Mouse (Mus musculus): ENCODE measurements around the gene Vipas39.
A peak's percentile ranks its signal among the peaks of the same experiment; 100 is the strongest.
"Not testable (repeated sequence)": the region's sequence is repeated elsewhere in the genome, so short reads cannot be mapped to it uniquely, and the experiment has no call there.

Gene Vipas39

DNA sequence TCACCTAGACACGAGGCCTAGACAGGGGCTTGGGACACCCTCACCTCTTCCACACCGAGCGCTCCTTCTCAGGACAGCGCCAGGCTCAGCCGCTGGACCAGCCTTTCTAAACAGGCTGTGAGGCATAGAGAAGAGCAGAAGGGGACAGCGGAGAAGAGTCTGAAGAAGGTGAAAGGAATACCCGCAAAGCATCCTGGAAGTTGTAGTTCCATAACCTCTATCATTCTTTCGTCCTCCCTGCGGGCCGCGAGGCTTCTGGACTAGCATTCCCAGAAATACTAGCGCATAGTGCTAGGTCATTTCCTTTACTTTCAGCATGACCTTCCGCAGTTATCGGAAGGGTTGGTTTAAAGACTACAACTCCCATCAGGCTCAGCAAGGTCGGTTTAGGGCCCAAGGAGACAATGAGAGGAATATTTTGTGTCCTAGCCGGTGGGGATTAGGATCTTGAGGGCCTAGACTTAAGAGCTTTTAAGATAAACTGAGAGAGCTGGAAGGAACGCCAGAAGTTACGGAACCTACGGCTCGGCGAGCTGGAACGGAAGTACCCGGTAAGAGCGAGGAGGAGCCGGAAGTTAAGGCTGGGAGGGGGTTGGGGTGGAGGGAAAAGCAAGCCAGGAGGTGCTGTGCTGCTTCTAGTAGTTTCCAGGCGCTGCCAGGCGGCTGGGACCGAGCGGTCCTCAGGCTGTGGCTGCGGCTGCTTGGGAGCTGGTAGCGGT, at the start of gene Vipas39, which contains the start of gene Ahsa1:
Vipas39 (minus strand) TSS at position 149 of the 719 bp plus-strand sequence.
Ahsa1 (plus strand) TSS at position 372 of the 719 bp plus-strand sequence.
- peak; percentile 99 for DNase-seq (ENCODE audit: extremely low read depth, low read depth)

DNA sequence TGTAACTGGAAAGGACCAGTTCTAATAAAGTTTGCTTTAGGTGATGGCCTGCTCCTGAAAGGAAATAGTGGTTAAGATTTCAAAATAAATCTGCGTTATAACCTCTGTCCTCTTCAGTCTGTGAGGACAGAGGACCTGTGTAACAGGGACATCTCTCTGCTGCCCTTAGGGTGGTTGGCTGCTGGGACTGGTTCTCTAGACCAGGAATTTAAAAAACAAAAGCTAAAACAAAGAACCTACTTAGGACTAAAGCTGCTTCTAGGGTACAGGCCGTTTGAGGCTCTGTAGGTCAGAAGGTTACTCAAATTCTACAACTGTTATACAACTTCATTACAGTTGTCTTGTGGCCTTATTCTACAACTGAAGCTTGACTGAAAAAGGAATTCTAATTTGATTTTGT, 47.0 kb upstream of the Vipas39 start:
- DNase-seq (ENCODE audit: extremely low read depth, low read depth): no peak

DNA sequence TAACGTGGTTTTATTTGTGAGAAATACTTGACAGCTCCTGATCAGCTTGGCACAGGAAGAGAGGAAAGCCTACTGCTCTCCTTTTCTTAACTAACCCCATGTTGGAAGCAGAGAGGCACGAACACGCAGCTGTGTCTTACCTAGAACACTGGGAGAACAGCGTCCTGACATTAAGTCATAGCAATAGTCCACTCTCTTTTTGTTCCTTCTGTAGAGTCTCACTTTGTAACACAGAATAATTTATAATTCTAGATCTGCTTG, 40.5 kb upstream of the Vipas39 start:
- DNase-seq (ENCODE audit: extremely low read depth, low read depth): not testable (repeated sequence)

DNA sequence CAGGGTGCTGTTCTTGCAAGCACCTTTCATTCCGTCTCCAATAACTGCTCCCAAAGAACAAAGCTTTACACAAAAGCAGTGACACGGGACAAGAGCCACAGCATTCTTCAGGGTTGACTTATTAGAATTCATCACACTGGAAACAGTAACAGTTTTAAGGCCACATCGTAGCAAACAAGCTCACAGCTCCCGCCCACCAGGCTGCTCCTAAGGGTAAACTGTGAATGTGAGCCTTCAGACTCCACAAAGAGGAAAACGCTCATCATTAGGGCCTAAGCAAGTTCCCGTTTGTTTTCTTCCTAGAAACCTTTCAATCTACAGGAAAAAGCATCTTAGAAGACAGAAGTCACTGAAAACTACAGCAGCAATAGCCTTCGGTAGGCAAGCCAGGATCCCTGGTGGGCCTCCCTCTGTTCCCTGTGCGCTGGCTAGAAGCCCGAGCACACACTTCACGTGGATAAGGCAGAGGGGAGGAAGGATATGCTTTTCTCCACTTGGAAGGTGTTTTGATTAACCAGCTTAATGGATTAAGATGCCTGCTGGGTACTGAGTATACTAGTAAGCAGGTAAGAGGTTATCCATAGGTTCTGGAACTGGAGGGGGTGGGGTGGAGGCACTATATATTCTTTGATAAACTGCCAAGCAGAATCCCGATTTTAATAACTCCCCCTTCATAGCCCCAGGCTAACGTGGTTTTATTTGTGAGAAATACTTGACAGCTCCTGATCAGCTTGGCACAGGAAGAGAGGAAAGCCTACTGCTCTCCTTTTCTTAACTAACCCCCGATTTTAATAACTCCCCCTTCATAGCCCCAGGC, 39.9 kb upstream of the Vipas39 start:
- DNase-seq (ENCODE audit: extremely low read depth, low read depth): no peak

DNA sequence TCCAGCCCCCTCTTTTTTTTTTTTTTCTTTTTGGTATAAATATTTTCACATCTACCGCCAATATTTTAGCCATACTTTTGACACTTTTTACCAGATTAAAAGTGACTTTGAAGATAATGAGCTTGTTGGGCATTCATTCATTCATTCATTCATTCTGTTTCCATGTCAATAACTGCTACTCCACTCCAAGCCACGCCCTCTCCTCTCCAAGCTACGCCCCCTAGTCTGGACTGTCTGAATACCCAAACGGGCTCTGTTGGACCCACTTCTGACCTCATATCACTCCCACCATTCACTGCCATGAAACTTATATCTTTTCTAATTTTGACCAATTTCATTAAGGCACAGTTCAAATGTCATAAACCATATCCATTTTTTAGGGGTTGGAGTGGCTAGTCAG, 35.1 kb upstream of the Vipas39 start:
- DNase-seq (ENCODE audit: extremely low read depth, low read depth): no peak

DNA sequence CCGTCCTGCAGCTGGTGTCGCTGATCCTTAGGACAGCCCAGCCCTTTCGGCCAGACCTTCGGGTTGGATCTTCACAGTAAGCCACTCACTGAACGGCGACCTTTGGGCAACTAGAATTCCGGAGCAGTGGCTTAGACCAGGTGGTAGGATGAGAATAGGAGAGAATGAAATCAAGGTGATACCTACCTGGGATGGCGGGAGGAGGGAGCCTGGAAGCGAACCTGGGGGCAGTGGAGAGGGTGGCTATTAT, 34.3 kb upstream of the Vipas39 start:
- DNase-seq (ENCODE audit: extremely low read depth, low read depth): no peak

DNA sequence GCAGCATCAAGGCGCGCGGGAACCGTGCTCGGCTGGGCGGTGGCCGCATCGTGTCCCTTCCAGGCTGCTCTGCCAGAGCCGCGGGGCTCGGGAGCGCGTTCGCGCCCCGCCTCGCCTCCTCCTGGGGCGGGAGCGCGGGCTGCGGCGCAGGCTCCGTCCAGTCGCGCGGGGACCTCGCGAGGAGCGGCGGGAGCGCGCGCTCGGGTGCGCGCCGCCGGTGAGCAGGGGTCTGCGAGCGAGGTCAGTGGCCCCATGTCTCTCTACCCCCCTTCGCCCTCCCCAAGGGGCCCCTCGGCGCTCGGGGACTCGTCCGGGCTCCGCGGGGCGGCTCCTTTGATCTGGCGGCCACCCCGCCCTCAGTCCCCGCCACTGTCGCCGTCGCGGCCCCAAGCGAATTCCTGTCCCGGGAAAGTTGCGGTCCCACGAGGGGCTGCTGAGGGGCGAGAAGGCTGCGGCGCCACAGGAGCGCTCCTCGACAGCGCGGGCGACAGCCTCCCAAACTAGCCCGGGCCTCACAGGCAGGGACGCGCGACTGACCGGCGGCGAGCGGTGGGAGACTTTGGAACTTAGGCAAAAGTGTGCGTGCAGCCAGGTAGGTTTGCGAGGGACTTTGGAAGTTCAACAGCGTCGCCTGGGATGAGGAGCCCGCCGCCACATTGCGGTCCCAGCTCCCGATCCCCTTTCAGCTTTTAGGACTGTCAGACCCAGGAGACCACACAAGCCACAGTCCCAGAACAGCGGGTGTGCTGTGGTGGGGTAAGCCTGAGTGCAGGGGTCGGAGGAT, 33.8 kb upstream of the Vipas39 start, which contains the start of gene Ism2:
Ism2 (minus strand) TSS at position 49 of the 784 bp plus-strand sequence.
- DNase-seq (ENCODE audit: extremely low read depth, low read depth): no peak

DNA sequence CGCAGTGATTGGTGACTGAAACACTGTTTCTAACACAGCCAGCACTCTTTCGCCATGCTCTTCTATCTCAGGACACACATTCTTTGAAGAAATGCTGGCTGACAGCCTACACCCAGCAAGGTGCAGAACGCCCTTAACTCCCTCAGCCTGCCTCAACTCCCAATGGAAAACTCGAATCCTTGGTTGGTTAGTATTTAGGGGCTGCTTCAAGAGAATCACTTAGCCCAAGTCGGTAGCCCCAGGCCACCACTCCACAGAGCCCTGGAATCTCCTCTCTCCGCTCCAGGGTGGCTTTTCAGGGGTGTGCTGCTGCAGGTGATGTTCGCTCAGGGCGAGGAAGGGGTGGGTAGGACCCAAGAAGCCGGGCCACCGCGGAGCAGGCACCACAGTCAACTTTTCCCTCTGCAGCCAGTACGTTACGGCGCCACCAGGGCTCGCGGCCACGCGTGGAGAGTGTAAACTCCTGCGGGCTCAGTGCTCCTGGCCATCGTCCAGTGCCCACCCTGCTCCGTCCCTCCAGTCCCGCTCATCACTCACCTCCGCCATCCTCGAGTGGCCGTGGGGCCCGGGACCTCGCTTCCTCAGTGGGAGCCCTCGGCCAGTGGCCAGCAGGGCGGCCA, 33.1 kb upstream of the Vipas39 start:
- DNase-seq (ENCODE audit: extremely low read depth, low read depth): no peak

DNA sequence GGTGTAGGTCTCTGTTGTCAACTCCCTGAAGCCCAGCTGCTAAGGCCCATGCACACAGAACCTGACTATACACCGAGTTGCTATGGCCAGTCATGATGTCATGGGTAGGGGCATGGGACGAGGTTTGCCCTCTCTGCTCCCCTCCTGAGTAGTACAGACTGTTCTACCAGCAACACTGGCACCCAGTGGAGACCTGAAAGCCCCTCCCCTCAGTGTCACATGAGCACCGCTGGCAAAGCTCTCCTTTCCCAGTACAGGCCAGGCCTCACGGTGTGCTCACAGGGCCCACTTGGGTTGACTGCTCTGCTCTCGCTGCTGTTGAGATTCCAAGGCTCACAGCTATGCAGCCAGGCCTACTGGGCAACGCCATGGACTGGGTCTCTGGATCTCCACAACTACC, 27.9 kb upstream of the Vipas39 start:
- DNase-seq (ENCODE audit: extremely low read depth, low read depth): no peak

DNA sequence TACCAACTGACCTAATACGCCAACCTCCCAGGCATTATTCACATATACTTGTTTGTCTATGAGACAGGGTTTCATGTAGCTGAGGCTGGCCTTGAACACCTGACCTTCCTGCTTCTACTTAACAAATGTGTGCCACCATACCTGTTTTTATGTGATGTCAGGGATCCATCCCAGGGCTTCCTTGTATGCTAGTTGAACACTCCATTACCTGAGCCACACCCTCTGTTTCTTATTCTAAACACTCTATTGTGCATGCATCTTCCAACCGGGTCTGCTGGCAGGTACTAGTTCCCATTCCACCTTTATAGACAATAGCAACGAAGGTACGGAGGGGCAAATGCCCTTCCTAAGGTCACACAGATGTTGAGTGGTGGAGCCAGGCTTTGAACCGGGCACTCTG, 23.0 kb upstream of the Vipas39 start:
- DNase-seq (ENCODE audit: extremely low read depth, low read depth): no peak

DNA sequence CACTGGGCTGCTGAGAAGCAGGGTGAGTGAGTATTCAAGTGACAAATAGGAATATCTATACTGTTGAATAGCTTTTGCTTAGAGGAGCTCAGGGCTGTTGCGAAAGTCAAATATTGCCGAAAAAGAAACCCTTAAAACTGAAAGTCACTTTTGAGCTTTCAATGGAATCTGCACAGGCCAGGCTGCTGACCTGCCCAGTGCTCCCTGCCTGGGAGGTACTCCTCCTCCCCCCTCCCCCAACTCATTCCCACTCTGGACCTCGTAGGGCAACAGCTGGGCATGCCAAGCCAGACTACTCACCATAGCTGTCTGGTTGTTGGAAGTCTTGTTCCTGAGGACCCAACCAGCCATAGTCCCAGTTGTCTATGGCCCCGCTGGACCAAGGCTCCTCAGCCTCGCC, 18.7 kb upstream of the Vipas39 start:
- DNase-seq (ENCODE audit: extremely low read depth, low read depth): no peak

DNA sequence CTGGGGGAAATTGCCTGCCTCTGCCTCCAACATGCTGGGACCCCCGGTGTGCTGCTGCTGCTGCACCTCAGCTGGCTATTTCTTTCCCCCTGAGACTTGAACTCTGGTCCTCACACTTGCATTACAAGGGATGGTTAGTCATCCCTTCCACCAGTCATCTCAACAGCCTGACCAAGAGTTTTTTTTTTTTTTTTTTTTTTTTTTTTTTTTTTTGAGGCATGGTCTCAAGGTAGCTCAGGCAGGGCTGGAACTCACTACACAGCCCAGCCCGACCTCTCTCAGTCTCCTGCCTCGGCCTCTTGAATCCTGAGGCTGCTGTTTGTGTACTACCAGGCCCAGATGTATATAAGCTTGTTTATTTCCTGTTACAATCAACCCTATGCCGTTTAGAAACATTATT, 18.2 kb upstream of the Vipas39 start:
- DNase-seq (ENCODE audit: extremely low read depth, low read depth): no peak

DNA sequence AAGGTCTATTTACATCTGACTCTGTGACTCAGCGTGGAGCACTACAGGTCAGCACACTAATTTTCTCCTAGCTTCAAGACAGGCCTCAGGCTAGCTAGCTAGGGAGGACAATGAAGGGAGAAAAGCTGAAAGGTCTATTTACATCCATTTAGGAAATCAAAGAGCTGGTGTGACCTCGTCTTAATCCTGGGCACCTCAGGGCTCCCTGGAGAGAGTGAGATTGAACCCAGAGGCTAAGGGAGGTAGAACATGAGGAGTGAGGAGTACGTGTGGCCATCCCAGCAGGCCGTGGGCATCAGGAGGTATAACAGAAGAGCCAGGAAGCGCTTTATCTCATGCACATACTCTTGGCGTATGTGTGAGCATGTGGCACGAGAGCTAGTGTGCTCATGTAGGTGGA, 17.6 kb upstream of the Vipas39 start:
- no peak for DNase-seq (ENCODE audit: extremely low read depth, low read depth)

DNA sequence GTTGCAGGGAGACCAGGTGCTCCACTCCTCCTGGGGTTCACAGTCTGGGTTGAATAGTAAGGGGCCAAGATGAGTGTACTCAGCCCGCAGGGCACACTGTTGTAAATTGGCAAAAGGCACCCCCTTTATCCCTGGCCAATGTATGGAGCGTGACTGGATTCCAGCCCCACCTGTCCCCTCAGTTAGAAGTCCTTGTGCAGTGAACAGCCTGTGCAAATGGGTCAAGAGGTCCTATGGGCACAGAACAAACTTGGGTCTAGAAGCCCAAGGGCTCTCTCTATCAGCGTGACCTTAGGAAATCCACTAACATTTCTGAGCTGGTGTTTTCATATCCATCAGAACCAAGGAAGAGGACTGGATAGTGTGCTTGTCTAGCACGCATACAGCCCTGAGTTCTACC, 16.7 kb upstream of the Vipas39 start:
- DNase-seq (ENCODE audit: extremely low read depth, low read depth): no peak

DNA sequence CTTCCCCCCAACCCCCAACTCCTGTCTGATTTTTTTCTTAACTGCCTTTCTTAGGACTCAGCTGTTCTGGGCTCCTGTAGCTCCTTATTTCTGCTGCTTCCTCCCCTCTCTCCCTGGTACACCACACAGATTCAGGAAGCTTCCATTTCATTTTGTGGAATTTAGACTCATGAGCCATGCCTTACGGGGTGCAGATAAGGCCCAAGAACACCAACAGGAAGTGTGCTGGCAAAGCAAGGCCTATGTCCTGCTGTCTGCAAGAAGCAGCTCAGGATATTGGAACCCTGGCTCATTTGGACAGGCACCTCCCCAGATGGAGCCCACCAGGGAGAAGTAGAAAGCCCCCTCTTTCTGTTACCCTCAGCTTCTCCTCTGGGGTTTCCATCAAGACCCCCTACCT, 15.7 kb upstream of the Vipas39 start:
- no peak for DNase-seq (ENCODE audit: extremely low read depth, low read depth)

DNA sequence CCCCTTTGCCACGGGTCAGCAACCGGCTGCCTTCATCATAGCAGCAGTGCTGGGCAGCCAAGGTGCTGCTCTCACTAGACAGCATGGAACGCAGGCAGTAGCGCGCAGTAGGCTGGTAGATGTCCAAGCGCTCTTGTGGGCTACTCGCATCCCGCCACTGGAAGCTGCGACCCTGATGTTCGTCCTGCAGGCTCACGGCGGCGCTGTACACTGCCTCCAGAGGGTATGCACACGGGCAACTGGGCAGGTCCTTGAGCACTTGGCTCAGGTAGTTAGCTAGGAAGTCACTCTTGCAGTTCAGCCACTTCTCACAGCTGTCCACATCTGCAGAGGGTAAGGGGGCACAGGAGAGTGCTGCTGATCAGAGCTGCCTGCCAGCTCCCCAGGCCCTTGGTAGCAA, 13.8 kb upstream of the Vipas39 start:
- DNase-seq (ENCODE audit: extremely low read depth, low read depth): no peak

DNA sequence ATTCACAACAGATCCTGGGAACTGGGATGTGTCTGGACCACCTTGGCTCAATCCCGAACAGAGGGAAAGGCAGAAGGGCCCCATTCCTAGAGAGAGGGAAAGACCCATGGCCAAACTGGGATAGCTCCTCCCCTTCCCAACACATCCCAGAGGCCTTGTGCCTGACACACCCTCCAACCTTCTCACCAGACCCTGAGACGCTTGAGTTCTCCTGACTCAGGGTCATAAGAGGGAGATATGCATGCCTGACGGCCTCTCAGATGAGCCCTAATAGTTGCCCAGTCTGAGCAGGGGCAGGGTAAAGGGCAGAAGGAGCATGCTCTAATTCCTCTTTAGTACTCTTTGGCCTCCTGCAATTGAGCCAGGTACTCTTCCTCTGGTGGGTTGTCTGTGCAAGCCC, 13.3 kb upstream of the Vipas39 start:
- DNase-seq (ENCODE audit: extremely low read depth, low read depth): no peak

DNA sequence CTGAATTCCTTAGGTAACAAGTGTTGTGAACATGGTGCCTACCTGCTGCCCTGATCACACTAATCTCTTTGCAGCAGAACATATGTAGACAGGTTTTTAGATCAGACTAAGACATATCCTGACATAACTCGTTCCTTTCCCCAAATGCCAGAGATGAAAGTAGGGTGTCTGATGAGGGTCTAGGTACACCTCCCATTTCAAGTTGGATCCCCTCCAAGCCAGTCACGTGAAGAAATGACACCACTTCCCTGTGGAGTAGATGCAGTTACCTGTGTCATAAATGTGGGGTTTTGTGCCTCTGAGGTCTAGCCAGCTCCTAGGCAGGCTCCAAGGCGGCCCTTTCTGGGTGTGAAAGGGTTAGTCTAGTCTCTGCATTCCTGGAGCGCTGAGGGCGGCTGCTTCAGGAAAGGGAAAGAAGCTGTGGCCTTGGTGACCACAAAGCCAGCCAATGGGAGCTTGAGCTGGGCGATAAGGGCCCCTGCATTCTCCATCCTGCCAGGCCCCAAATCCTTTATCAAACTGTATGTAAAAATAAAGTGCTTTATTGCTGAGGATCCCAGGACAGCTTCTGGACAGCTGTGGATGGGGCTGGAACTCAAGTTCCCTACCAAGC, 12.2 kb upstream of the Vipas39 start:
- DNase-seq (ENCODE audit: extremely low read depth, low read depth): peak; percentile 33

DNA sequence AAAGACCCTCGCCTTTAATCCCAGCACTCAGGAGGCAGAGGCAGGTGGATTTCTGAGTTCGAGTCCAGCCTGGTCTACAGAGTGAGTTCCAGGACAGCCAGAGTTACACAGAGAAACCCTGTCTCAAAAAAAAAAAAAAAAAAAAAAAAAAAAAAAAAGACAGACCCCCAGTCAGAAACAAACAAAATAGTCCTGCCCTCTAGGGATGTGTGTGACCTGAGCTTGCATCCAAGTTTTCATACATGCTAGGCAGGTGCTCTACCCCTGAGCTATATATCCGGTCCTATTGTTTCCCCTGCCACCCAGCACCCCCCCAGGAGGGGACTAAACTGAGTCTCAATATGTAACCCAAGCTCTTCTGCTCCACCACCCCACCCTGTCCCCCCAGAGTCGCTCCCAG, 11.2 kb upstream of the Vipas39 start:
- DNase-seq (ENCODE audit: extremely low read depth, low read depth): not testable (repeated sequence)

DNA sequence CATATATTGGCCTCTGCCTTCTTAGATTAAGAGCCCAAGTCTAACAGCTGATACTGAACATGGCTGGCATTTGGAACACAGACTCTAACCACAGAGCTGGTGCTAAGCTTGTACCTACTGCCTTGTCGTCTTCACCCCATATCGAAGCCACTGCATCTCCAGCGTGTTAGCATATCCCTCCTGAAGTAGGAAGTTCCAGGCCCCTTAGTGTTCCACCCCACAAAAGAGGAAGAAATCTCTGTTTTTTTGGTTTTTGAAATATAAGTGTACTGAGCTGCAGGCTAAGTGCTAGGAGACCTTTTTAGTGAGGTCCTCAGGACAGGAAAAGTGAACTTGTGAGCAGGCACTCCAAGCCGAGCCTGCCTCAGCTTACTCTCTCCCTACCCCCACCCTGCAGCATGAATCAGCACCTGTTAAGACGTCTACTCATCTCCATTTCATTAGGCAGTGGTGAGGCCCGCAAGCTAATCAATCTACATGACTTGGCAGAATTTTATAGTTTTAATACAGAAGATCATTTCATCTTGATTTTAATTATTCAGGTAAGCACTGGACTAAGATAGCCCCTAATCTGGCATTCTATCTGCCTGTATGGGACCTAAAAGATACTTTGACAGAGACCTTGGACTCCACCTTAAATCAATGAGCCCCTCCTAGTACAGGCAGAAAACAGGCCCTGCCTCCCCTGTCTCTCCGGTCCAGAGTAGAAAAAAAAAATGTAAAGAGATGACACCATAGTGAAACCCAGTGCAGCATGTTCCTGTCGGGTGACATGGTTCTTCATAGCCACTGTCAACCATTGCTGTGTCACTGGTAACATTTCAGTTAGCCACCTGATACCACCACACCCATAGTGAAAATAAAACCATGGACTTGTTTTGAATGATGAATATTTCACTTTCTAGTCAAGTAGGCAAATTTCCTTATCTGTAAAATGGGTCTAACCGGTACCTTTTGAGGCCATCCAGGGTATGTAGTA, 9.1 kb upstream of the Vipas39 start:
- DNase-seq (ENCODE audit: extremely low read depth, low read depth): no peak

Measured in MEL-GATA-1-ER (cell line).